Mouse (Mus musculus) ES-Bruce4 (cell line): ENCODE measurements around the gene Zfp93. TPM values are rescaled to one million over a fixed set of nuclear protein-coding genes. Genes with fewer than 3 reads are reported as not detected.
"Not testable (repeated sequence)": the region's sequence is repeated elsewhere in the genome, so short reads cannot be mapped to it uniquely, and the experiment has no call there.

ENCODE experiments used
- H3K27ac ChIP-seq: 2 replicates; pipeline ENCODE4 v1.5.1; 2012; ENCODE audit warnings: low read length, inconsistent platforms; ENCODE audit not compliant: insufficient read depth
- H3K27me3 ChIP-seq: 2 replicates; pipeline ENCODE4 v1.6.1; 2012; ENCODE audit warnings: mild to moderate bottlenecking, low read length, inconsistent platforms; ENCODE audit not compliant: control insufficient read depth, poor library complexity, insufficient read depth, severe bottlenecking
- H3K36me3 ChIP-seq: 2 replicates; pipeline ENCODE4 v1.6.1; 2012; ENCODE audit warnings: inconsistent platforms, mild to moderate bottlenecking, low read length, moderate library complexity; ENCODE audit not compliant: control insufficient read depth, poor library complexity, insufficient read depth, severe bottlenecking
- H3K4me1 ChIP-seq: one replicate; pipeline ENCODE4 v1.8.1; 2011; ENCODE audit warnings: low read length; ENCODE audit not compliant: control insufficient read depth, insufficient read depth
- H3K4me3 ChIP-seq: 2 replicates; pipeline ENCODE4 v1.5.1; 2011; ENCODE audit warnings: low read depth, mild to moderate bottlenecking, low read length
- H3K9ac ChIP-seq: 2 replicates; pipeline ENCODE4 v1.6.1; 2012; ENCODE audit warnings: low read depth, mild to moderate bottlenecking, inconsistent platforms; ENCODE audit not compliant: poor library complexity, severe bottlenecking
- H3K9me3 ChIP-seq: replicated peaks from 2 replicates; pipeline ENCODE4 v1.6.1; 2012; ENCODE audit warnings: mild to moderate bottlenecking, low read length, inconsistent platforms; ENCODE audit not compliant: control insufficient read depth, poor library complexity, insufficient read depth, severe bottlenecking
- CTCF ChIP-seq: IDR thresholded peaks from one replicate; pipeline ENCODE4 v1.8.1; 2011; ENCODE audit warnings: low read depth, low read length
- EP300 ChIP-seq: IDR thresholded peaks from 2 replicates; pipeline ENCODE4 v1.6.1; 2011; ENCODE audit warnings: low read depth, low read length; ENCODE audit not compliant: insufficient read depth
- POLR2A ChIP-seq: IDR thresholded peaks from one replicate; pipeline ENCODE4 v1.8.1; 2011; ENCODE audit warnings: low read length; ENCODE audit not compliant: insufficient read depth
- polyA plus RNA-seq: library from polyadenylated mRNA; stranded (reverse); fragments of >200 nt; gene quantifications from 2 replicates; pipeline ENCODE4 v1.2.4, GENCODE M21; 2011; ENCODE audit warnings: low read depth; ENCODE audit not compliant: missing spikeins, insufficient read depth, insufficient read length

Zfp93 gene
- polyA plus RNA-seq, 1 experiment: 14.3 TPM

DNA sequence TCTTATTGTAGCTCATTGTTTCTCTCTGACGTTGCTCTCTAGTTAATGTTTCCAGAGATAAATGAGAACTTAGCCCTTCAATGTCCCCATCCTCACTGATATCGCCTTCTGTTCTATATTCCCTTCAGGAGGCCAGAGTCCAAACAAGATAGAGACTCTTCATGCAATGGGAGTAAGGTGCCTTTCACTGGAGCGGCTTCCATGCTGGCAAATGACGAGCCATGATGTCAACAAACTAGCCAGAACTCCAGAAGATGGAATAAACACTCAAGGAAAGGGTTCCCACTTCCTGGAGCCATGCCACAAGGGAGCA is 10.3 kb upstream of the Zfp93 start:
- TF ChIP-seq EP300 (no peak), POLR2A (no peak), CTCF (no peak)

DNA sequence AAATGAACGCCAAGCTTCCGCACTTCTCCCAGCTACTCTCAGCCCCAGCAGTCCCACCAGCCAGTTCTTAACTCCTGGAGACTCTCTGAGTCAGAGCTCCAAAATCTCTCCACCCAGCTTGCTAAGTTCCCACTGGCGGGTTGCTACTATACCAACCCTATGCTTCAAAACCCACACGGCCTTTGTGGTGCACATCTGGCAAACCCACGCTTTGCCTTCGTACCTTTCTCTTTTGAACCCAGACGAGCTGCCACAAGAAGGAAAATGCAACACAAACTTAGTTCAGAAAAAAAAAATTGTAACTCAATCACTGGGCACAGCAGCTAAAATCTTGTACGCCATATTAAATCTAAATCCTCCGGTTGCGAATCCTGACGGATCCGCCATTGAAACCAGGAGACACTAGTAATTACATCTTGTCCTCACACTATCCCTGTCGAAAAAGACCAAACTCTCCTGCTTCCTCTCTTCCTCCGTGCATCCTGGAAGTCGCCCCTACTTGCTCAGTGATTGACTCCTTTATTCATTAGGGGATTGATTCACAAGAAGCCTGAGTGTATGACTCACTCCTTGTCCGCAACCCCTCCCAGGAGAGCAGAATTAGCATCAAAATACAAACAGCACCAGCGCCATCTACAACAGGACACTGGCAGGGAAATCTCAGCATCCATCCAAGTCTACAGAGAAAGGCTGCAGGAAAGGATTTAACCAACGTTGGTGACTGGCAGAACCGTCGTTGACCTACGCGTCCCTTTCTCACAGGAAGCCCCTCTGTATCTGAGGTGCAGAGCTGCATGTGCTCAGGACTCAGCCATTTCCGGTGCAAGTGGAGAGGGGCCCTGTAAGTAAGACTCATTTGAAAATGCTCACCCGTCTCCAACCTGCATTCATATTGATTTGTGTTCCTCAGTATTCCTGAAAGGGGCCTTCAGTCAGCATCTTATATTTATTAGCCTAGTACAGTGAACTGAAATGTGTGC is 1.8 kb upstream of the Zfp93 start:
- Histone ChIP-seq H3K4me3 (peak overlapping the region; percentile 58), H3K9ac (peak overlapping the region; percentile 54), H3K9me3 (no peaks in the 10 kb centered on the region), H3K27me3 (no peaks in the 10 kb centered on the region), H3K4me1 (no peaks in the 10 kb centered on the region), H3K27ac (peak overlapping the region; percentile 95), H3K36me3 (no peaks in the 10 kb centered on the region)
- TF ChIP-seq POLR2A (no peak), EP300 (no peak), CTCF (no peak)

More for the DNA sequence above, 10.3 kb upstream of the Zfp93 start:
- H3K9me3 ChIP-seq: no peaks in the 10 kb centered on the region
- H3K9ac ChIP-seq: no peak overlapping the region
- no peak overlapping the region for H3K4me3 ChIP-seq
- H3K27me3 ChIP-seq: no peaks in the 10 kb centered on the region
- no peaks in the 10 kb centered on the region for H3K4me1 ChIP-seq
- H3K36me3 ChIP-seq: no peaks in the 10 kb centered on the region
- no peak overlapping the region for H3K27ac ChIP-seq

DNA sequence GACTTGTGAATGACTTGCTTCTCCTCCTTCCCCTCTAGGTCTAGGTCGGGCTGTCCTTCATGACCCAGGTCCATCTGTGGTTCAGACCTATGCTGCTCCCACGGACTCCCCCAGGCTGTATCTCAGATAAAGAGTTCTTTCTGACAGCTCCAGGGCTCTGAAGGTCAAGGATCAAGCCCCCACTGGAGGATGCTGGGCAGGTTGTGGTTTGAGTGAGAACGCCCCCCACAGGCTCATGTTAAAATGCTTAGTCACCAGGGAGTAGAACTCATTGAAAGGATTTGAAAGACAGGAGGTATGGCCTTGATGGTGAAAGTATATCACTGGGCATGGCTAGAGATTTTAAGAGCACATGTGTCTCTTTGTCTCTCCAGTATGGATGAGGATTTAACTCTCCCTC is 964 bp upstream of the Zfp93 start:
- no peak overlapping the region for H3K9ac ChIP-seq
- TF ChIP-seq POLR2A: no peak
- peak; percentile 10 for TF ChIP-seq CTCF
- no peak for TF ChIP-seq EP300
- peak overlapping the region; percentile 38; the same call in 1 of the 2 replicates for H3K4me3 ChIP-seq
- H3K36me3 ChIP-seq: no peaks in the 10 kb centered on the region
- H3K9me3 ChIP-seq: no peaks in the 10 kb centered on the region
- H3K27ac ChIP-seq: peak overlapping the region; percentile 95
- H3K4me1 ChIP-seq: no peaks in the 10 kb centered on the region
- no peaks in the 10 kb centered on the region for H3K27me3 ChIP-seq

DNA sequence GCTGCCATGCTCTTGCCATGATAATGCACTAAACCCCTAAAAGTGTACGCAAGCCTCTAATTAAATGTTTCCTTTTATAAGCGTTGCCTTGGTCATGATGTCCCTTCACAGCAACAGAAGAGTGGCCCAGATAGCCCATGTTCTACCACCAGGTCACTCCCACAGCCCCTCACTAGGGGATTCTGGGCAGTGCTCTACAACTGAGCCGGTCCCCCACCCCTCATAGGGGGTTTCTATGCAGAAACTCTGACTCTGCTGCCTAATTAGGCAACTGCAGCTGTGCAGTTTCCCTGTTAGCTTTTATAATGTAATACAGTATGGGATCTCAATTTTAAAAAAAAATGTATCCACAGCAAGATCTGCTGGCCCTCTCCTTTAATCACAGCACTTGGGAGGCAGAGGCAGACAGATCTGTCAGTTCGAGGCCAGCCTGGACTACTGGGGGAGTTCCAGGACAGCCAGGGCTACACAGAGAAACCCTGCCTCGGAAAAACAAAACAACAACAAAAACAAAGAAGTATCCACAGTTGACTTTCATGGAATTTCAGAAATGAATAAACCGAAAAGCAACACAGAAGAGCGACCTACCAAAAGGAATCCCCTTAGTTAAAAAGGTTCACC is 443 bp upstream of the Zfp93 start:
- H3K4me1 ChIP-seq: no peaks in the 10 kb centered on the region
- no peaks in the 10 kb centered on the region for H3K9me3 ChIP-seq
- peak overlapping the region; percentile 95 for H3K27ac ChIP-seq
- peaks cover 5% of the 10 kb centered on the region for H3K36me3 ChIP-seq
- H3K9ac ChIP-seq: peak overlapping the region; percentile 28; the same call in 1 of the 2 replicates
- no peaks in the 10 kb centered on the region for H3K27me3 ChIP-seq
- TF ChIP-seq EP300 (no peak), CTCF (no peak), POLR2A (no peak)
- H3K4me3 ChIP-seq: peak overlapping the region; percentile 38

DNA sequence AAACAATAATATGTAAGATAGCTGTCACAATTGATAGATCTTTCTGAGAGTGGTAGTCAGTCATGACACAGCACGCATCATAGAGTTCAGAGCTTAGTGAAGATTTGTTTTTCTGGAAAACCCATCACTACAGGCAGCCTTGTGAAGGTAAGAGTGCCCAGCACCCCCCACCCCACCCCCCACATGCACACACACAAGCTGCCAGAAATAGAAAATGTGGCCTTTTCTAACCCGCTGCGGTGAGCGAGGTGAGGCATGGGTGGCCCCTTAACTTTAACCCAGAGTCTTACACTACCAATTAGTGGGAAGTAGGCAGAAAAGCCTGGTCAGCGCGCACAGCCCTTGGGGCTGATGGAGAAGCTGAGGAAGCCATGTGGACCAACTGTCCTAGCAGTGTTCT is 971 bp downstream of the Zfp93 start:
- Histone ChIP-seq H3K36me3 (peaks cover 12% of the 10 kb centered on the region), H3K9ac (no peak overlapping the region), H3K4me3 (no peak overlapping the region), H3K9me3 (no peaks in the 10 kb centered on the region), H3K4me1 (no peaks in the 10 kb centered on the region), H3K27ac (no peak overlapping the region), H3K27me3 (no peaks in the 10 kb centered on the region)
- TF ChIP-seq EP300 (no peak), POLR2A (no peak), CTCF (no peak)

DNA sequence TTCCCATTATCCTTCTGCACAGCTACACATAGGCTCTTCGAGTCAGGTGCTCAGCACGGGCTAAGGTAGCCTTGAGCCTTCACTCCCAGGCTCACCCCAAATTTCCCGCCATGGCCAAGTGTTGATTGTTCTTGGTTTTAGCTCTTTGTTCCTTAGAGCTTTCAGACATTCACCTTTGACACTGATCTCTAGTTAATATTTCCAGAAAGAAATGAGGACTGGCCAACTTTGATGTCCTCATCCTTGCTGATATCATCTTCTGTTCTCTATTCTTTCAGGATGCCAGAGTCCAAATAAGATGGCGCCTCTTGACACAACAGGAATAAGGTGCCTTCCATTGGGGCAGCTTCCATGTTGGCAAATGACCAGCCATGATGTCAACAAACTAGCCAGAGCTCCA is 4.2 kb downstream of the Zfp93 start:
- Histone ChIP-seq H3K27ac (no peak overlapping the region), H3K4me1 (peaks cover 2% of the 10 kb centered on the region), H3K27me3 (no peaks in the 10 kb centered on the region), H3K9me3 (peaks cover 10% of the 10 kb centered on the region; the same call in 1 of the 2 replicates), H3K36me3 (peaks cover 12% of the 10 kb centered on the region), H3K4me3 (no peak overlapping the region), H3K9ac (no peak overlapping the region)
- TF ChIP-seq EP300 (no peak), CTCF (no peak), POLR2A (no peak)

DNA sequence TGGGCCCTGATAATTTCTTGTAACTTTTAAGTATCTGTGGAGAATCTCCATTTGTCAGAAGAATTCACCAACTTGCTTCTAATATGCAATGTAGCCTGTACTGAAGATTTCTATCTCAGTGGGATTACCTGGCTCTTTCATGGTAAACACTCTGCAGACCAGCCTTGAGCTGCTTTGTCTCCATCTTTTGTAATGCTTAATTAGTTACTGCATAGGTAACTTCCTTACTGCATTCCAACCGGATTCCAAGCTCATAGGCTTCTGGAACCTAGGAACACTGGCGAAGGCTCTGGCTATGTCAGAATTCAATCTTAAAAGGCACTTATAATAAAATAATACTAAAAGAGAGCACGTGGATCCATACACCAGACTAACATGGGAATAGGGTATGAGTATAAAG is 8.6 kb downstream of the Zfp93 start:
- H3K27me3 ChIP-seq, H3K9ac ChIP-seq, H3K4me3 ChIP-seq, H3K4me1 ChIP-seq, H3K9me3 ChIP-seq: not testable (repeated sequence)
- Histone ChIP-seq H3K27ac (peak overlapping the region; percentile 78), H3K36me3 (peaks cover 12% of the 10 kb centered on the region)
